Mouse (Mus musculus): ENCODE results near the gene Ints11. TPM values are rescaled to one million over a fixed set of nuclear protein-coding genes. Genes with fewer than 3 reads are reported as not detected.

The Ints11 gene
- polyA plus RNA-seq, 1 experiment: 21.7 TPM

- peaks cover 1% of the 10 kb centered on the region; the same call in 1 of the 2 replicates for H3K36me3 ChIP-seq (ENCODE audit: control insufficient read depth, insufficient read depth, low read length)
- no peak overlapping the region for H3K4me3 ChIP-seq (ENCODE audit: control insufficient read depth, low read depth, low read length)
- no peaks in the 10 kb centered on the region for H3K27me3 ChIP-seq (ENCODE audit: control insufficient read depth, insufficient read depth, low read length)
Measured at GRCm38 (mm10) chr4:155883587-155883986, 14.2 kb downstream of the Ints11 start.

GRCm38 (mm10) chr4:155886330-155886729 is 17.0 kb downstream of the Ints11 start:
- Histone ChIP-seq H3K4me1 (ENCODE audit: control insufficient read depth, insufficient read depth, low read length) (peaks cover 10% of the 10 kb centered on the region), H3K27ac (ENCODE audit: control insufficient read depth, insufficient read depth, low read depth, low read length) (no peak overlapping the region), H3K36me3 (ENCODE audit: control insufficient read depth, insufficient read depth, low read length) (peaks cover 1% of the 10 kb centered on the region; the same call in 1 of the 2 replicates), H3K27me3 (ENCODE audit: control insufficient read depth, insufficient read depth, low read length) (no peaks in the 10 kb centered on the region), H3K4me3 (ENCODE audit: control insufficient read depth, low read depth, low read length) (no peak overlapping the region)
- TF ChIP-seq POLR2A (IDR thresholded peaks at IDR 0.05; ENCODE audit: control insufficient read depth, low read depth, low read length) (no peak), CTCF (IDR thresholded peaks at IDR 0.05; ENCODE audit: control insufficient read depth, insufficient read depth, insufficient replicate concordance, low read depth, low read length) (no peak)

More at GRCm38 (mm10) chr4:155883587-155883986, 14.2 kb downstream of the Ints11 start:
- TF ChIP-seq POLR2A (IDR thresholded peaks at IDR 0.05; ENCODE audit: control insufficient read depth, low read depth, low read length) (no peak), CTCF (IDR thresholded peaks at IDR 0.05; ENCODE audit: control insufficient read depth, insufficient read depth, insufficient replicate concordance, low read depth, low read length) (no peak)
- Histone ChIP-seq H3K27ac (ENCODE audit: control insufficient read depth, insufficient read depth, low read depth, low read length) (no peak overlapping the region), H3K4me1 (ENCODE audit: control insufficient read depth, insufficient read depth, low read length) (no peaks in the 10 kb centered on the region)

DNA sequence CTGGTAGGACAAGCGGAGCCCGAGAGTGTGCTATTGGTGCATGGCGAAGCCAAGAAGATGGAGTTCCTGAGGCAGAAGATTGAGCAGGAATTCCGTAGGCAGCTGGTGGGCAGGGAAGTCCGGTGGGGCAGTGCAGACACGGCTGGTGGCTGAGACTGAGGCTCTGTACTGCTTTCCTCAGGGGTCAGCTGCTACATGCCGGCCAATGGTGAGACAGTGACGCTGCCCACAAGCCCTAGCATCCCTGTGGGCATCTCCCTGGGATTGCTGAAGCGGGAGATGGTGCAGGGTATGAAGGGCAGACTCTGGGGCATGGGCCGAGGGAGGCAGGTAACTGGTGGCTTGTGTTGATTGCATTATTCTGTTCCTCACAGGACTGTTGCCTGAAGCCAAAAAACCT is 18.3 kb downstream of the Ints11 start:
- TF ChIP-seq POLR2A (IDR thresholded peaks at IDR 0.05; ENCODE audit: control insufficient read depth, low read depth, low read length): no peak
- no peak for TF ChIP-seq CTCF (IDR thresholded peaks at IDR 0.05; ENCODE audit: control insufficient read depth, insufficient read depth, insufficient replicate concordance, low read depth, low read length)
- peaks cover 14% of the 10 kb centered on the region for H3K4me1 ChIP-seq (ENCODE audit: control insufficient read depth, insufficient read depth, low read length)
- H3K36me3 ChIP-seq (ENCODE audit: control insufficient read depth, insufficient read depth, low read length): peaks cover 1% of the 10 kb centered on the region; the same call in 1 of the 2 replicates
- no peaks in the 10 kb centered on the region for H3K27me3 ChIP-seq (ENCODE audit: control insufficient read depth, insufficient read depth, low read length)
- H3K27ac ChIP-seq (ENCODE audit: control insufficient read depth, insufficient read depth, low read depth, low read length): no peak overlapping the region
- no peak overlapping the region for H3K4me3 ChIP-seq (ENCODE audit: control insufficient read depth, low read depth, low read length)

DNA sequence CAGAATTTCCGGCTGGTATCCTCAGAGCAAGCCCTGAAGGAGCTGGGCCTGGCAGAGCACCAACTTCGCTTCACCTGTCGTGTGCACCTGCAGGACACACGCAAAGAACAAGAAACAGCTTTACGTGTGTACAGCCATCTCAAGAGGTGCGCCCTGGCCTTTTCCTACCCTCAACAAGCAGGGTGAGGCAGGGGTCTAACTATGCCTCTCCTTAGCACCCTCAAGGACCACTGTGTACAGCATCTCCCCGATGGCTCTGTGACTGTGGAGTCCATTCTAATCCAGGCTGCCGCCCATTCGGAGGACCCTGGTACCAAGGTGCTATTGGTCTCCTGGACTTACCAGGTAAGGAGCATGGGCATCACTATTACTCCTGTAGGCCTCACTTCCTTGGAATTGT is 18.8 kb downstream of the Ints11 start:
- peaks cover 1% of the 10 kb centered on the region; the same call in 1 of the 2 replicates for H3K36me3 ChIP-seq (ENCODE audit: control insufficient read depth, insufficient read depth, low read length)
- H3K27ac ChIP-seq (ENCODE audit: control insufficient read depth, insufficient read depth, low read depth, low read length): no peak overlapping the region
- peaks cover 18% of the 10 kb centered on the region for H3K4me1 ChIP-seq (ENCODE audit: control insufficient read depth, insufficient read depth, low read length)
- TF ChIP-seq POLR2A (IDR thresholded peaks at IDR 0.05; ENCODE audit: control insufficient read depth, low read depth, low read length): no peak
- no peak for TF ChIP-seq CTCF (IDR thresholded peaks at IDR 0.05; ENCODE audit: control insufficient read depth, insufficient read depth, insufficient replicate concordance, low read depth, low read length)
- no peaks in the 10 kb centered on the region for H3K27me3 ChIP-seq (ENCODE audit: control insufficient read depth, insufficient read depth, low read length)
- H3K4me3 ChIP-seq (ENCODE audit: control insufficient read depth, low read depth, low read length): no peak overlapping the region

GRCm38 (mm10) chr4:155889316-155889715 is 20.0 kb downstream of the Ints11 start:
- Histone ChIP-seq H3K4me1 (ENCODE audit: control insufficient read depth, insufficient read depth, low read length) (peaks cover 19% of the 10 kb centered on the region), H3K4me3 (ENCODE audit: control insufficient read depth, low read depth, low read length) (no peak overlapping the region), H3K36me3 (ENCODE audit: control insufficient read depth, insufficient read depth, low read length) (peaks cover 1% of the 10 kb centered on the region; the same call in 1 of the 2 replicates), H3K27me3 (ENCODE audit: control insufficient read depth, insufficient read depth, low read length) (no peaks in the 10 kb centered on the region), H3K27ac (ENCODE audit: control insufficient read depth, insufficient read depth, low read depth, low read length) (no peak overlapping the region)
- TF ChIP-seq POLR2A (IDR thresholded peaks at IDR 0.05; ENCODE audit: control insufficient read depth, low read depth, low read length) (no peak), CTCF (IDR thresholded peaks at IDR 0.05; ENCODE audit: control insufficient read depth, insufficient read depth, insufficient replicate concordance, low read depth, low read length) (no peak)

DNA sequence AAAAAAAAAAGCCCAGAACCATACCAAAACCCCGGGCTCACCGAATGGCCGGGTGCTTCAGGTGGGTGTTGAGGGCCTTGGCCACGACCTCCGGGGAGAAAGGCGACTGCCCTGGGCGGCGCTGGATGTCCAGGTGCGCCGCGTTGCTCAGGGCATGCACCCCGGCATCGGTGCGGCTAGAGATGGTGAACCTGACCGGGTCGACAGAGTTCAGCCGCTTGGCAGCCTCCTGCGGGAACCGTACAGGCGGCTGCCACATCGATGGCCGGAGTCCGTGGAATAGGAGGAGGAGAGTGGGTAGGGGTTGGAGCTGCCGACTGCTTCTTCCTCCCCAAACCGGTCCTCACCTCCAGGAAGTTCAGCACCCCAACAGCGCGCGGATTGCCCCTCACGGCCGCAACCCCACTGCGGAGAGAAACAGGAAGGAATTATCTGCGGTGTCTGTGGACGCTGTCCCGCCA is 21.7 kb downstream of the Ints11 start:
- peak overlapping the region; percentile 96 for H3K4me3 ChIP-seq (ENCODE audit: control insufficient read depth, low read depth, low read length)
- TF ChIP-seq CTCF (IDR thresholded peaks at IDR 0.05; ENCODE audit: control insufficient read depth, insufficient read depth, insufficient replicate concordance, low read depth, low read length) (no peak), POLR2A (IDR thresholded peaks at IDR 0.05; ENCODE audit: control insufficient read depth, low read depth, low read length) (no peak)
- H3K27me3 ChIP-seq (ENCODE audit: control insufficient read depth, insufficient read depth, low read length): no peaks in the 10 kb centered on the region
- H3K4me1 ChIP-seq (ENCODE audit: control insufficient read depth, insufficient read depth, low read length): peaks cover 22% of the 10 kb centered on the region
- H3K36me3 ChIP-seq (ENCODE audit: control insufficient read depth, insufficient read depth, low read length): no peaks in the 10 kb centered on the region; the same call in 1 of the 2 replicates
- peak overlapping the region; percentile 41; the same call in 1 of the 2 replicates for H3K27ac ChIP-seq (ENCODE audit: control insufficient read depth, insufficient read depth, low read depth, low read length)

GRCm38 (mm10) chr4:155891551-155892001 is 22.2 kb downstream of the Ints11 start, which contains the start of the genes Pusl1 and Acap3:
Gene Pusl1 (minus strand): TSS chr4:155891781.
Gene Acap3 (plus strand): TSS chr4:155891822.
- Histone ChIP-seq H3K4me3 (ENCODE audit: control insufficient read depth, low read depth, low read length) (peak within 1 kb of the TSS; percentile 96), H3K27ac (ENCODE audit: control insufficient read depth, insufficient read depth, low read depth, low read length) (peak within 1 kb of the TSS; percentile 96)
- TF ChIP-seq CTCF (IDR thresholded peaks at IDR 0.05; ENCODE audit: control insufficient read depth, insufficient read depth, insufficient replicate concordance, low read depth, low read length): no peak
- peak; percentile 37; the same call in 1 of the 2 replicates for TF ChIP-seq POLR2A (IDR thresholded peaks at IDR 0.05; ENCODE audit: control insufficient read depth, low read depth, low read length)

More at GRCm38 (mm10) chr4:155891551-155892001, 22.2 kb downstream of the Ints11 start, which contains the start of the genes Pusl1 and Acap3:
- Histone ChIP-seq H3K4me1 (ENCODE audit: control insufficient read depth, insufficient read depth, low read length) (peaks cover 22% of the 10 kb centered on the region), H3K36me3 (ENCODE audit: control insufficient read depth, insufficient read depth, low read length) (no peaks in the 10 kb centered on the region; the same call in 1 of the 2 replicates), H3K27me3 (ENCODE audit: control insufficient read depth, insufficient read depth, low read length) (no peaks in the 10 kb centered on the region)

Measured in testis, adult 2 months (tissue).